Mouse (Mus musculus): Measurements from ENCODE around the gene Clba1.

GRCm38 (mm10) chr12:112857021-112857925 is 48.5 kb downstream of the Clba1 start:
- TF ChIP-seq CTCF (IDR thresholded peaks at IDR 0.05; ENCODE audit: insufficient read depth, low read depth, low read length) (no peak), POLR2A (IDR thresholded peaks at IDR 0.05; ENCODE audit: insufficient read depth, low read depth, low read length) (no peak)

All from olfactory bulb, adult 2 months (tissue).